ENCODE assay signal across 8 mouse cellular contexts in genomic region chr16:34095093-34095465, GRCm38 (mm10).
DNase-seq lines count a peak whose midpoint lies in the region; ATAC-seq and TF ChIP-seq lines count a peak whose summit lies in the region.

No protein-coding gene starts in this region.

- H3K4me1 ChIP-seq in heart, adult 2 months (ENCODE audit: control insufficient read depth, insufficient read depth, low read length) = 0 out of 2 replicates have a peak, but pooled peaks cover 1% of the 10 kb centered on the region
- H3K4me1 ChIP-seq in spleen, adult 2 months (ENCODE audit: control insufficient read depth, insufficient read depth, insufficient read length) = peaks cover 7% of the 10 kb centered on the region; the same call in 1 of the 2 replicates
- H3K4me1 ChIP-seq in limb, embryonic 15.5 days = peaks cover 27% of the 10 kb centered on the region
- peaks cover 11% of the 10 kb centered on the region for H3K4me1 ChIP-seq in stomach, embryonic 16.5 days (ENCODE audit: control insufficient read depth, insufficient read depth, low read length)

- peak overlapping the region; percentile 89 for H3K4me2 ChIP-seq in limb, embryonic 15.5 days
- peak overlapping the region; percentile 77 for H3K4me2 ChIP-seq in stomach, embryonic 16.5 days (ENCODE audit: low read depth, low read length)

- 4% methylated on average over 3 of the region's 3 CpGs for WGBS in heart, adult 2 months
- 2% methylated on average over 3 of the region's 3 CpGs for WGBS in spleen, adult 2 months
- under 1% methylated on average over 3 of the region's 3 CpGs for WGBS in limb, embryonic 15.5 days
- WGBS in stomach, embryonic 16.5 days = under 1% methylated on average over 3 of the region's 3 CpGs

- H3K79me2 ChIP-seq in heart, adult 2 months (replicated peaks; ENCODE audit: control insufficient read depth, insufficient read depth, low read length) = no peaks in the 10 kb centered on the region

- H3K9me3 ChIP-seq in limb, embryonic 15.5 days = no peaks in the 10 kb centered on the region
- H3K9me3 ChIP-seq in stomach, embryonic 16.5 days (replicated peaks; ENCODE audit: control insufficient read depth, low read length) = no peaks in the 10 kb centered on the region

- no peak for DNase-seq in heart, adult 2 months
- DNase-seq in heart, postnatal 14 days = no peak
- DNase-seq in spleen, adult 2 months (ENCODE audit: low read depth in 1 of 2, low spot score in 2 of 2) = no peak
- no peak for DNase-seq in spleen, postnatal 14 days (ENCODE audit: low spot score in 2 of 2)
- DNase-seq in left cerebral cortex, adult 9 months (ENCODE audit: low spot score in 2 of 2) = no peak
- no peak for DNase-seq in adrenal gland, adult 8-10 months

- H3K36me3 ChIP-seq in heart, adult 2 months (ENCODE audit: control insufficient read depth, insufficient read depth, low read length) = no peaks in the 10 kb centered on the region
- H3K36me3 ChIP-seq in spleen, adult 2 months (ENCODE audit: control insufficient read depth, insufficient read depth, low read length) = no peaks in the 10 kb centered on the region
- H3K36me3 ChIP-seq in limb, embryonic 15.5 days = no peaks in the 10 kb centered on the region
- H3K36me3 ChIP-seq in stomach, embryonic 16.5 days (ENCODE audit: control insufficient read depth, insufficient read depth, low read length) = no peaks in the 10 kb centered on the region

- peak overlapping the region; percentile 77 for H3K27ac ChIP-seq in heart, adult 2 months
- no peak overlapping the region for H3K27ac ChIP-seq in spleen, adult 2 months (ENCODE audit: insufficient read depth, low read length)
- H3K27ac ChIP-seq in limb, embryonic 15.5 days = no peak overlapping the region
- no peak overlapping the region for H3K27ac ChIP-seq in stomach, embryonic 16.5 days (ENCODE audit: low read length)

- TF ChIP-seq POLR2A in heart, adult 2 months (IDR thresholded peaks at IDR 0.05; ENCODE audit: insufficient read depth, low read depth, low read length) = no peak
- no peak for TF ChIP-seq POLR2A in spleen, adult 2 months (IDR thresholded peaks at IDR 0.05; ENCODE audit: low read depth, low read length)

- intact Hi-C loops in heart, adult 2 months (cut with DNase I) = no loop called here
- intact Hi-C loops in heart, postnatal 14 days (cut with DNase I) = no loop called here

- H3K27me3 ChIP-seq in heart, adult 2 months (ENCODE audit: control insufficient read depth, insufficient read depth, low read length) = no peaks in the 10 kb centered on the region
- no peaks in the 10 kb centered on the region; the same call in 1 of the 2 replicates for H3K27me3 ChIP-seq in spleen, adult 2 months (ENCODE audit: control insufficient read depth, insufficient read depth, low read length)
- H3K27me3 ChIP-seq in limb, embryonic 15.5 days = peaks cover 3% of the 10 kb centered on the region; the same call in 1 of the 2 replicates
- no peaks in the 10 kb centered on the region for H3K27me3 ChIP-seq in stomach, embryonic 16.5 days (ENCODE audit: control insufficient read depth, insufficient read depth, low read length)

- peak overlapping the region; percentile 56 for H3K4me3 ChIP-seq in heart, adult 2 months
- H3K4me3 ChIP-seq in spleen, adult 2 months (ENCODE audit: extremely low read depth, insufficient read depth, insufficient read length) = peak overlapping the region; percentile 57; the same call in 1 of the 2 replicates
- peak overlapping the region; percentile 55 for H3K4me3 ChIP-seq in limb, embryonic 15.5 days
- peak overlapping the region; percentile 59 for H3K4me3 ChIP-seq in stomach, embryonic 16.5 days (replicated peaks; ENCODE audit: low read length)

- no peak for TF ChIP-seq CTCF in heart, adult 2 months (IDR thresholded peaks at IDR 0.05)
- no peak for TF ChIP-seq CTCF in spleen, adult 2 months (IDR thresholded peaks at IDR 0.05; ENCODE audit: extremely low read depth, insufficient read depth, insufficient read length, insufficient replicate concordance)

- TF ChIP-seq EP300 in heart, adult 2 months (IDR thresholded peaks at IDR 0.05; ENCODE audit: insufficient read depth, low read depth, low read length) = no peak

- ATAC-seq in limb, embryonic 15.5 days (ENCODE audit: insufficient number of reproducible peaks, low FRiP score, low TSS enrichment, low read depth) = no peak
- ATAC-seq in stomach, embryonic 16.5 days (ENCODE audit: insufficient read depth, low FRiP score) = no peak

- H3K9ac ChIP-seq in heart, adult 2 months (ENCODE audit: low read depth, low read length) = peak overlapping the region; percentile 70
- 0 out of 2 replicates have a peak overlapping the region, but pooled peaks have one; percentile 32 for H3K9ac ChIP-seq in limb, embryonic 15.5 days
- peak overlapping the region; percentile 69 for H3K9ac ChIP-seq in stomach, embryonic 16.5 days (ENCODE audit: low read length)
